Mouse (Mus musculus) pancreas, adult 10 weeks (tissue): ENCODE results near the gene Dctn5. TPM values are rescaled to one million over a fixed set of nuclear protein-coding genes. Genes with fewer than 3 reads are reported as not detected.

Experiments
- polyA plus RNA-seq: library from polyadenylated mRNA; stranded (reverse); fragments of 350-450 nt; fragmentation: Illumina TruSeq; extraction: RNeasy Lipid Tissue Mini Kit (QIAGEN cat#74804); gene quantifications from one replicate; pipeline ENCODE4 v1.2.3, GENCODE M21; 2015; ENCODE audit warnings: low read depth, low replicate concordance; ENCODE audit not compliant: insufficient read depth

Gene Dctn5
- 29.8 TPM for polyA plus RNA-seq

GRCm38 (mm10) chr7:122132497-122133337, at the start of gene Dctn5, which contains the start of gene Palb2:
Gene Dctn5, plus strand, starts transcription at chr7:122133041.
Gene Palb2, minus strand, starts transcription at chr7:122132985.

GRCm38 (mm10) chr7:122101747-122102244, 31.0 kb upstream of the Dctn5 start, which contains the start of gene Ndufab1:
Gene Ndufab1, minus strand, starts transcription at chr7:122101886.

GRCm38 (mm10) chr7:122158915-122159902, 26.4 kb downstream of the Dctn5 start, which contains the start of gene Plk1:
Gene Plk1, plus strand, starts transcription at chr7:122159439.

GRCm38 (mm10) chr7:122186043-122186442, 53.2 kb downstream of the Dctn5 start, which contains the start of gene Ern2:
Gene Ern2, minus strand, starts transcription at chr7:122186207.

Other genes with a start within 250 kb of the Dctn5 start
- gene Cog7, start 151.3 kb upstream of the Dctn5 start, polyA plus RNA-seq = 4.7 TPM
- gene Gga2, start 111.8 kb upstream of the Dctn5 start, polyA plus RNA-seq = 11.6 TPM
- 6.2 TPM for gene Ubfd1, start 65.9 kb upstream of the Dctn5 start, polyA plus RNA-seq
- gene Ears2, start 65.8 kb upstream of the Dctn5 start, polyA plus RNA-seq = 3.0 TPM
- 46.9 TPM for gene Ndufab1, start 31.2 kb upstream of the Dctn5 start, polyA plus RNA-seq
- not detected for gene Palb2, start 56 bp upstream of the Dctn5 start, polyA plus RNA-seq
- gene Plk1, start 26.4 kb downstream of the Dctn5 start, polyA plus RNA-seq = not detected
- not detected for gene Ern2, start 53.2 kb downstream of the Dctn5 start, polyA plus RNA-seq
- gene Chp2, start 86.5 kb downstream of the Dctn5 start, polyA plus RNA-seq = 5.2 TPM
- 3.1 TPM for gene Prkcb, start 155.7 kb downstream of the Dctn5 start, polyA plus RNA-seq